Mouse (Mus musculus): ENCODE data around the gene Timp2.
"Not testable (repeated sequence)": the region's sequence is repeated elsewhere in the genome, so short reads cannot be mapped to it uniquely, and the experiment has no call there.

Gene Timp2

DNA sequence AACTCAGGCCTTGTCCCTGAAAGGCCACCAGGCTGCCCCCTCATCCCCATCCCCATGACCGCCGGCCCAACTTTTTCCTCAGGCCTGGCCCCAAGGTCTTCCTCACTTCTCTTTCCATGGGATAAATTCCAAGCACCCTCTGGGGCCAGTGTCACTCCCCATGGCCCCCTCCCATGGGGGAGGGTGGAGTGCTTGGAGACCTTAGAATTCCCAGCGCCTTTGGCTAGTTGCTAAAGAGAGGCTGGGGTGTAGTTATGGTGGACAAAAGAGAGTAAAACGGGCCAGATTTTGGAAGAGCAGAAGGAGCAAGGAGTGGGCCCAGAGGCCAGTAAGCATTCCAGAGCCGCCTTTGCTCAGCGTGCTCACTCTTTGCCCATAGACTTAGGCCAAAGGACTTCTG is at the start of gene Timp2:
Gene Timp2, minus strand, starts transcription at position 101 of the 400 bp plus-strand sequence.
- no peak for DNase-seq (ENCODE audit: low spot score in 2 of 2)

DNA sequence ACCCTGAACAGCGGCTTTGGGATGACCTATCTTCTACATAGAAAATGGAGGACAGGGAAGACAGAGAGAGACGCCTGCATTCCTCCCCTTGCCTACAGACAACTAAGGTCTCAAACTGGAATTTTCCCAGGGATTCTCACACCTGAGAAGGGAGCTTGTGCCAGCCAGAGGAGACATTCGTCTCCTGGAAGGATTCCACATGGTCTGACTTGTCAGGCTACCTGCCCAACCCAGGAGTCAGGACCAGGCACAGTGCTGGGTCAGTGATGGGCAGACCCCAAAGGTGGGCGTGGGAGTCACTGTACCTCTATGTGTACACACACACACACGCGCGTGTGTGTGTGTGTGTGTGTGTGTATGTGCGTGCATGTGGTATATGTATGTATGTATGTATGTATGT is 49.8 kb upstream of the Timp2 start:
- DNase-seq (ENCODE audit: low spot score in 2 of 2): no peak

GRCm38 (mm10) chr11:118403951-118404899 is 48.7 kb upstream of the Timp2 start:
- no peak for DNase-seq (ENCODE audit: low spot score in 2 of 2)

- no peak for DNase-seq (ENCODE audit: low spot score in 2 of 2)
Observed at GRCm38 (mm10) chr11:118403183-118403582, 47.6 kb upstream of the Timp2 start.

- peak in 1 of 2 experiments; percentile 25 for DNase-seq (ENCODE audit: low spot score in 2 of 2)
Observed at GRCm38 (mm10) chr11:118401760-118402280, 46.3 kb upstream of the Timp2 start, which contains the start of gene Lgals3bp. Gene Lgals3bp, minus strand, starts transcription at chr11:118402092.

GRCm38 (mm10) chr11:118401195-118401594 is 45.7 kb upstream of the Timp2 start:
- DNase-seq (ENCODE audit: low spot score in 2 of 2): peak in 1 of 2 experiments; percentile 11

DNA sequence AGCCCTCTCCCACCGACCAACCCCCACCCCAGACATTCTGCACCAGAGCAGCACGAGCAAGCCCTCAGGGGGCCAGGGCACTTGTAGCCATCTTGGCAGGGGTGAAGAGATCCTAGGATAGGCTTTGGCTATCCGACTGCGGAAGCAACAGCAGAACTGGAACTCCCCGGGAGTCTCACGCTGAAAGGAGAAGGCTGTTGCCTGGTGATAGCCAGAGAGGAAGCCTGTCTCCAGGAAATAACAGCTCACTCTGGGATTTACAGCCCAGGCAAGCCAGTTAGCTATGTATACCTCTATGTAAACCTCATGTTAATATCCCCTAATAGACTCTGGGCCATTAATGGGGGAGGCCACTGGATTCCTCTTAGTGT is 45.0 kb upstream of the Timp2 start:
- peak in 1 of 2 experiments; percentile 13 for DNase-seq (ENCODE audit: low spot score in 2 of 2)

GRCm38 (mm10) chr11:118399891-118400565 is 44.5 kb upstream of the Timp2 start:
- no peak for DNase-seq (ENCODE audit: low spot score in 2 of 2)

DNA sequence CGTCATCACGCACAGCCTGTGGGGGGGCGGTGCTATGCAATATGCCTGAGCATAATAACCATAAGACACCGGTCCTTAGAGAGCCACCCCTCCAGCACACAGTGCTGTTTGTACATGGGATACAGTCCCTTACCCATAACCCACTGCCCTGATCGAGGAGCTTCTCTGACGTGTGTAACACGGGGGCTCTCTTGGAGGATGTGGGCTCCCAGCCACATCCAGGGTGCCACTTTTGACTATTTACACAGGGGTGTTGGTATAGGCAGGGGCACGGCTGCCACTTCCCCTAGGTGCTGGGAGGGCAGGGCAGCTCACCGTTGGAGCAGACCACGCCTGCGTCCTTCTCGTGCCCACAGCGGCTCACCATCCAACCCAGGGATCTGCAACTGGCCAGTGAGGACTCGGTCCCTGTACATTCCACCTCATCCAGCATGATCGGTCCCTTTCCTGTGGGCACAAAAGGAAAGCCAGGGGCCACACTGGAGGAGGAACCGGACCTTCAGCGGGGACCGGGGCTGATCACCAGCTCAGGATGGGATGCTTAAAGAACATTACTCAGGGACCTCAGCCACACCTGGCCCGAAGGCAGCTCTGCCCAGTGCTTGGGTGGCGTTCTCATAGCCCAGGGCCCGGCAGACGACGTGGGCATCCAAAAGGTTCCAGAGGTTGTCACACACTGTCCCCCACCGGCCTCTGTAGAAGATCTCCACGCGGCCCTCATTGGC is 42.4 kb upstream of the Timp2 start:
- no peak for DNase-seq (ENCODE audit: low spot score in 2 of 2)

DNA sequence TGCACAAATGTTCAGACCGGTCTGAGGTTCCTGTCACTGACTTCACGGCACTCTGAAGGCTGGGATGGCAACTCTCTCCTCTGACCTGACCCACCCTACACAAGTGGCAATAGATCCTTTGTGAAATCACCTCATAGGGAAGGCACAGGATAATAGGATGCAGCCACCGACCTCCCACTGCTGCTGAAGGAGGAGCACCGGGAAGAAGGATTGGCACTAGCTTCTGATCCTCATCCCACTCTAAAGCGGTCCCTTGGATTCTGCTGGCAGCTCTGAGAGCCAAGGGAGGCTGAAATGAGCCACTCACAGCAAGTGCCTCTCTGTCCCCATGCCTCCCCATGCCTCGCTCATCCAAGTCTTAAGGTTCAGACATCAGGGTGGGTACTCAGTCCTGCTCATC is 39.0 kb upstream of the Timp2 start:
- no peak for DNase-seq (ENCODE audit: low spot score in 2 of 2)

DNA sequence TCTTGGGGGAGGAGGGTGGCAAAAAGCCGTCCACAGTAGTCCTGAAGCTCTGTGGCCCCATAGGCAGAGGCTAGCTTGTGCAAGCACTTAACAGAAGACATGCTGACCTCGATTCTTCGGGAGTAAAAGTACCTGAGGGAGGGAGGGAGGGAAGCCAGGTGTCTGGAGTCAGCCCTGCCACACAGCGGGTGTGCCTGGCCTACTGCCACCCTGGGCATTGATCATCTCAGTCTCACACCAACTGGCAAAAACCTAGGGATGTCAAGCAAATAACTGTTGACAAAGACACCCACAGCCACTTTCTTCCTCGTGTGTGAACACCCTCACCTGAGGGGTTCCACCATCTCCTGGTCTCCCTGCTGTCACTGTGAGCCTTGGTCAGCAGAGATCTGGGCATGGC is 38.5 kb upstream of the Timp2 start:
- DNase-seq (ENCODE audit: low spot score in 2 of 2): no peak

DNA sequence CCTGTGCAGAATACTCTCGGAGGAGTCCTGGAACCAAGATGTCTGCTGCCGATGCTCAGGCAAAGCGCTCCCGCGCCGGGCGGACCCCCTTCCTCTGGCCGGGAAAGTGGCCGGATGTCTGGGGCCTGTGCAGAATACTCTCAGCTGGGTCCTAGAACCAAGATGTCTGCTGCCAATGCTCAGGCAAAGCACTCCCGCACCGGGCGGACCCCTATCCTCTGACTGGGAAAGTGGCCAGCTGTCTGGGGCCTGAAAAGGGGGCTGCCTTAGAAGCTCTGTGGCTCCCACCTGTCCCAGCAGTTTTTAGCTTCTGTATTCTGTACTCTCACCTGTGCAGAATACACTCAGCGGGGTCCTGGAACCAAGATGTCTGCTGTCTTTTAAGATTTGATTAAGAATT is 32.3 kb upstream of the Timp2 start:
- not testable (repeated sequence) for DNase-seq (ENCODE audit: low spot score in 2 of 2)

DNA sequence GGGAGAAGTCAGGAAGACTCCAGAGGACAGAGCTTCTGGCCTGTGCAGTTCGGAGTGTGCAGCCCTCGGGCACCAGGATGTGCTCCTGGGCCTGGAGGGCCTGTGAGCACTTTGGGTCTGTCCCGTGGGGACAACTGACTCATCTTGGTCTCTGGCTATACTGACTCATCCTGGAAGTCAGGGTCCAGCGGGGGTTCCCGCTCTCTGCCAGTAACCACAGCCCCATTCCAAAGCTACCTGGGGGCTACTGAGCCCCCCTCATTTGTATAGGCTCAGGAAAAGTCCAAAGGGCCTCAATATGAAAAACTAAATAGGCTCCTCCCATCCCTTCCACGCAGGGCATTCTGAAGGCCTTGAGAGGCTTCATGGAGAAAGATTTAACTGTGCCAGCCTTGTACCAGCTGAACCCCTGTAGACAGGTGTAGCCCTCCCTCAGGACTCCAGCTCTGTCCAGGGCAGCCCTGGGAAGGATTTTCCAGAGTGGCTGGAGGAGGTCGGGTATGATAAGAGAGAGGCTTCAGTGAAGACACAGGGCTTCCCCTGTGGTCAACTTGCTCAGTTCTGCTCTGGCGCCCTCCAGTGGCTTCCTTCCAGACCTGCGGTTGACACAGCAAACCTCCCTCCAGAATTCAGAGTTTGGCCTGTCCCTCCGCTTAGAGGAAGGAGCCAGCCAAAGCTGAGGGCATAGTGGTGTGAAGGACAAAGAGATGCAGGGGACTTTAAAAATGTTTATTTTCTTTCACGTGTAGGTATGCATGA is 23.9 kb upstream of the Timp2 start:
- DNase-seq (ENCODE audit: low spot score in 2 of 2): peak; percentile 73 to 91

DNA sequence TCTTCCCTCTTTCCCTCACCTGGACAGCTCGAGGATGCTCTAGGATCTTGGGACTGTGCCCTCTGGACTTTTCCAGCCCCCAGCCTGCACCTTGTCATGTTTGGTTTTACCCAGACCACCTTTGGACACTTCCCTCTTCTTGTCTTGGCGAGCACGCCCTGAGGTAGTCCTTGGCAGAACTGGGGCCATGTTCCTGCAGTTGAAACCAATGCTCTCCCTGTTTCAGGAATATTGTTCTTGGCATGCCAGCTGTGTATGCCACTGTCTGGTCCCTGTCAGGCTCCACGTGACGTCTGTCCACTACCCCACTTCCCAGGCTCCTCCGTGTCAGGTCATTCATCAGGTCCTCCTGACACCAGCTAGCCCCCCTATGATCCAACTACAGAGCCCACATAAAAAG is 23.1 kb upstream of the Timp2 start:
- DNase-seq (ENCODE audit: low spot score in 2 of 2): peak in 1 of 2 experiments; percentile 53

DNA sequence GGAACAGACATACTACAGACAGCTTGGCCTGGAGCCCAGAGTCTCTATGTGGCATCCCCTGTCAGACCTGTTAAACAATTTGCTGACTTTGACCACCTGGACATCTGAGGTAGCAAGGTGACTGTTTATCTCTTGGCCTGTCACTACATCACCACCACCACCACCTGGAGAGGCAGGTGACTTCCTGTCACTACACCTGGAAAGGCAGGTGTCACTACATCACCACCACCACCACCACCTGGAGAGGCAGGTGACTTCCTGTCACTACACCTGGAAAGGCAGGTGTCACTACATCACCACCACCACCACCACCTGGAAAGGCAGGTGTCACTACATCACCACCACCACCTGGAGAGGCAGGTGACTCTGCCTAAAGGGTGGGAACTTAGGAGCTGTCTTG is 20.8 kb upstream of the Timp2 start:
- not testable (repeated sequence) for DNase-seq (ENCODE audit: low spot score in 2 of 2)

GRCm38 (mm10) chr11:118375881-118376280 is 20.3 kb upstream of the Timp2 start:
- DNase-seq (ENCODE audit: low spot score in 2 of 2): no peak

GRCm38 (mm10) chr11:118375461-118375860 is 19.9 kb upstream of the Timp2 start:
- DNase-seq (ENCODE audit: low spot score in 2 of 2): no peak

GRCm38 (mm10) chr11:118375006-118375405 is 19.5 kb upstream of the Timp2 start:
- no peak for DNase-seq (ENCODE audit: low spot score in 2 of 2)

DNA sequence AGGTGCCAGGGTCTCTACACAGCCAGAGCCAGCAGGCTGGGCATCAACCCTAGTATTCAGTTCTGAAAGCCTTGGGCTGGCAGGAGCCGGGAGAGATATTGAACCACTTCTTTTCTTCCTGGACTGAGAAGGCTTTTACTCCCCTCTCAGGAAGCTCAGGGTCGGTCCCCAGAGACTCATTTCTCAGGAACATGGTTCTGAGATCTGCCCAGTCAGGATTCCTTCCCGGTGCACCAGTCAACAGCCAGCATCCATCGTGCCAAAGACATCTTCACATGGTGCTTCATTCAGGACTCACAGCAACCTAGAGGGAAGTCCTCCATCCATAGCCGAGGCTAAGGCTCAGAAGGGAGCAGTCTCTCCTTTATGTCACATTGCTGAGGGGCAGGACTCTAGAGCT is 19.0 kb upstream of the Timp2 start:
- DNase-seq (ENCODE audit: low spot score in 2 of 2): no peak

DNA sequence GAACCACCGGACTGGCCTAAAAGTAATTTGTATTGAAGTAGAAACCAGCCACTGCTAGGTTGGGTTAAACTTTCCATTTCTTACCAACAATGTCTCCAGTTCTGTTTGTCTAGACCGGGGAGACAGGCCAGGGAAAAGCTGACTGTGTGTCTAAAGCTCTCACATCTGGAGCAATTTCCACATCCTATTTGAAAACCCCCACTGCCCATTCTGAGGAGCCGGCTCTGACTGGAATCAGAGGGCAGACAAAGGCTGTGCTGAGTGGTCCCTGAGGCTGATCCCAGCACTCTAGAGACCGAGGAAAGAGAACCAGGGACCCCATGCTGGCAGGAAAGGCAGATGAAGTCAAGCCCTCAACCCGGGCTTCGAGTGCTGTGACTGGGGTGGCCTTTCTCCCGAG is 17.1 kb upstream of the Timp2 start:
- no peak for DNase-seq (ENCODE audit: low spot score in 2 of 2)

DNA sequence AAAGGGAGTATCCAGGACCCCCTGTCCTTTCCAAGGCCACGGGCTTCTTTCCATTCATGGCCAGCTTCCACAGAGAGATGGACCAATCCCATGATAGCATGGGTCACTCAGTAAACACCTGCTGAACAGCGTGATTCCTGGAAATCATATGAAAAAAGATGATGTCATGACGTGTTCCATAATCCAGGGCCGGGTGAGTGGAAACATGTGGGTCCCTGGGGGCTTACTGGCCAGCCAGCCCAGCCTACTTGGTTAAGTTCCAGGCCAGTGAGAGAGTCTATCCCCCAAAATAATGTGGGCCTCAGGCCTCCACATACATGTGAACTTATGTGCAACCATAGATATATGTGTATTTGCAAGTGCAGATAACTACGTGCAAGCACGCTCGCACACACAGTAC is 16.3 kb upstream of the Timp2 start:
- DNase-seq (ENCODE audit: low spot score in 2 of 2): no peak
